Mouse (Mus musculus) hindlimb bud, embryonic 11.5 days (tissue): ENCODE measurements at regions not wholly inside any gene's neighbourhood (a gene's known extent, or its start where the extent isn't known, plus 50 kb on each side); places are given as distances from the start of the nearest gene placed in this dataset.
"Not testable (repeated sequence)": the region's sequence is repeated elsewhere in the genome, so short reads cannot be mapped to it uniquely, and the experiment has no call there.

Experiments used
- DNase-seq: peaks from one replicate; pipeline ENCODE4 v3.0.0-alpha.2; 2012; ENCODE audit warnings: low read depth, low spot score; ENCODE audit errors: extremely low spot score

GRCm38 (mm10) chr6:5663433-5664175 is 61.8 kb upstream of the Dync1i1 start:
- DNase-seq = no peak

GRCm38 (mm10) chr6:5645150-5645732 is 80.2 kb upstream of the Dync1i1 start:
- DNase-seq = peak; percentile 39

- no peak for DNase-seq
These were observed 91.2 kb upstream of the Dync1i1 start for GRCm38 (mm10) chr6:5634222-5634621.

GRCm38 (mm10) chr6:5633036-5633708 is 92.3 kb upstream of the Dync1i1 start:
- peak; percentile 50 for DNase-seq

GRCm38 (mm10) chr6:5624085-5624484 is 101.4 kb upstream of the Dync1i1 start:
- no peak for DNase-seq

- no peak for DNase-seq
These were observed 103.9 kb upstream of the Dync1i1 start for GRCm38 (mm10) chr6:5621582-5621981.

- DNase-seq = no peak
These were observed 97.9 kb upstream of the Pdk4 start for GRCm38 (mm10) chr6:5594011-5594410.

- DNase-seq = peak; percentile 77
These were observed 93.5 kb upstream of the Pdk4 start for GRCm38 (mm10) chr6:5589635-5590034.

GRCm38 (mm10) chr6:5582923-5583525 is 86.9 kb upstream of the Pdk4 start:
- DNase-seq = no peak

- not testable (repeated sequence) for DNase-seq
These were observed 80.8 kb upstream of the Pdk4 start for GRCm38 (mm10) chr6:5576891-5577290.

GRCm38 (mm10) chr6:5566582-5566981 is 70.5 kb upstream of the Pdk4 start:
- DNase-seq = no peak

GRCm38 (mm10) chr6:5565049-5565448 is 68.9 kb upstream of the Pdk4 start:
- no peak for DNase-seq

GRCm38 (mm10) chr6:5553703-5554394 is 57.7 kb upstream of the Pdk4 start:
- DNase-seq = no peak

GRCm38 (mm10) chr6:5550067-5550466 is 54.0 kb upstream of the Pdk4 start:
- no peak for DNase-seq
